Mouse (Mus musculus) cerebellum, postnatal 25 days (tissue): ENCODE measurements at regions not wholly inside any gene's neighbourhood (a gene's known extent, or its start where the extent isn't known, plus 50 kb on each side); places are given as distances from the start of the nearest gene placed in this dataset.

Source experiments
- DNase-seq, 2 experiments: peaks; one replicate each; pipeline ENCODE4 v3.0.0; 2021; ENCODE audit warnings: mixed read lengths in 2 of 2

- no peak for DNase-seq
Observed at GRCm38 (mm10) chr15:29762191-29762590, 410.2 kb upstream of the Ctnnd2 start.

GRCm38 (mm10) chr15:29776438-29776837 lies 396.0 kb upstream of the Ctnnd2 start:
- DNase-seq: no peak

GRCm38 (mm10) chr15:29798596-29798995 lies 373.8 kb upstream of the Ctnnd2 start:
- peak; percentile 9 to 30 for DNase-seq

GRCm38 (mm10) chr15:29823271-29823670 lies 349.1 kb upstream of the Ctnnd2 start:
- DNase-seq: no peak

GRCm38 (mm10) chr15:29824164-29824563 lies 348.2 kb upstream of the Ctnnd2 start:
- no peak for DNase-seq

GRCm38 (mm10) chr15:29828135-29828534 lies 344.3 kb upstream of the Ctnnd2 start:
- DNase-seq: no peak

GRCm38 (mm10) chr15:29828570-29828969 lies 343.8 kb upstream of the Ctnnd2 start:
- DNase-seq: no peak
